Mouse (Mus musculus) thymus, adult 2 months (tissue): Measurements from ENCODE around the gene Tiam2.

Source experiments
- CTCF ChIP-seq: fragments of 200-500 bp; IDR thresholded peaks from 2 replicates; pipeline ENCODE4 v1.5.1; 2012; ENCODE audit warnings: mild to moderate bottlenecking, control low read depth, low read length, moderate library complexity, borderline replicate concordance; ENCODE audit not compliant: control insufficient read depth, poor library complexity, insufficient read depth; ENCODE audit errors: extremely low read depth
- POLR2A ChIP-seq: fragments of 200-500 bp; IDR thresholded peaks from 2 replicates; pipeline ENCODE4 v1.6.1; 2012; ENCODE audit warnings: mild to moderate bottlenecking, low read length, control low read depth, moderate library complexity; ENCODE audit not compliant: control insufficient read depth, poor library complexity, insufficient read depth; ENCODE audit errors: extremely low read depth

DNA sequence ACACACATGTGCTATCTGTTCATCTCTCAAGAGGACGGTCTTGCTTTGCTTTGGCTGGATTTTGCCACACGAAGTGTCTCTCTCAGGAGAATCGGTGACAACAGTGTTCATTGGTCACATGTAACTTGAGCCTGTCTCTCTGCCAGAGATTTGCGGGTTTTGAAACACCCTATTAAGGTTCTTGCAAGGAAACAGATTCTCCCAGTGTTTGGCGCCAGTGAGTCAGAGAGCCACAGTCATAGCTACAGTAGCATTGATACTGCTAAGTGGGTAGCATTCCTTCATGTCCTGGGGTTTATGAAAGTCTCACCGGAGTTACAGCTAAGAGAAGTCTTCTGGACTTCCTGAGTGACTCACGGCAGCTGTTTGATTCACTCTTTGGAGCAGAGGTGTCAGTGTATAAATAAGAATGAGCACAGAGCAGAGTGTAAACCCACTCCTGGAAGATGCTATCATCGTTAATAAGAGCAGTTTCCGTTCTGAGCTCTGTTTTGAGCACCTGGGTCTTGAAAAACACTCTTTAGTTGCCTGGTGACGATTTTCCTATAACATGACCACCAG, 93.1 kb downstream of the Tiam2 start:
- TF ChIP-seq CTCF, result no peak
- no peak for TF ChIP-seq POLR2A
